Mouse (Mus musculus): ENCODE measurements around the gene Dicer1.

DNA sequence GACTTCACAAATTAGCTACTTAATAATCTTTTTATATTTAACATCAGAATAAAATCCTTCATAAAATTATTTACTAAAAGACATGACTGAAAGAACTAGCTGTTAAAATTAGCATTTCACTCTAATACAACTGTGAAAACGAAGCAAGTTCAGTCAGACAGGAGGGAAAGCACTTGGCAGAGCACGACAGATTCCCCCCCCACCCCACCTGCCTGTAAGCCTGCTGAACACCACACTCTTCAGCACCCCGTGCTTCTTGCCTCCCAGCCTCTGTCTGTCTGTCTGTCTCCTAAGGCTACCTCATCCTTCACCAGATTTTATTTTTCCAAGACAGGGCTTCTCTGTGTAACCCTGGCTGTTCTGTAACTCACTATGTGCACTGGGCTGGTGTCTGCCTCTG, 12.8 kb downstream of the Dicer1 start:
- TF ChIP-seq CTCF (IDR thresholded peaks at IDR 0.05; ENCODE audit: extremely low read depth, insufficient read depth, low read length) (no peak), POLR2A (IDR thresholded peaks at IDR 0.05; ENCODE audit: extremely low read depth, insufficient read depth, low read length) (no peak)

Measured in cortical plate, adult 2 months (tissue).